26 mouse cellular contexts compared by ENCODE assay signal in genomic region chr12:40239161-40239560, GRCm38 (mm10). TPM values are rescaled to one million over a fixed set of nuclear protein-coding genes. Genes with fewer than 3 reads are reported as not detected.
DNase-seq lines count a peak whose midpoint lies in the region; ATAC-seq and TF ChIP-seq lines count a peak whose summit lies in the region.
"Had no signal": no experiment of that assay in that cellular context is flagged by ENCODE, and none has a peak within 500 bp of the region (broad histone marks: within the 10 kb centered on the region; RNA-seq: fewer than 3 reads in every experiment).

No protein-coding gene starts in this region.

- DNase-seq in frontal cortex, postnatal 25 days (ENCODE audit: low spot score in 2 of 2) = no peak
- peak; percentile 55 for DNase-seq in lung, postnatal 25 days (ENCODE audit: low spot score)
- DNase-seq in lung, postnatal 4 days = no peak
- DNase-seq in brain, adult 2 months (ENCODE audit: low read depth, low spot score) = peak; percentile 55
- no peak for DNase-seq in adrenal gland, postnatal 10 days
- DNase-seq: adrenal gland, adult 2 months; adrenal gland, postnatal 36 days; cerebellum, adult 11 months; cerebellum, adult 9-10 months; cerebellum, postnatal 25 days; gastrocnemius, adult 2 months; gastrocnemius, postnatal 25 days; heart, postnatal 10 days; heart, postnatal 4 days had no signal

- TF ChIP-seq CTCF in C2C12 (IDR thresholded peaks at IDR 0.05; ENCODE audit: control insufficient read depth, insufficient read depth, insufficient read length) = no peak

- H3ac ChIP-seq in C2C12 (ENCODE audit: control insufficient read depth, insufficient read length, low read depth) = no peak overlapping the region

- no peak overlapping the region for H3K4me3 ChIP-seq in C2C12 (ENCODE audit: insufficient read depth, poor library complexity, severe bottlenecking)
- no peak overlapping the region for H3K4me3 ChIP-seq in intestine, embryonic 16.5 days (ENCODE audit: low read length)
- H3K4me3 ChIP-seq: embryonic facial prominence, embryonic 13.5 days; forebrain, embryonic 12.5 days; gastrocnemius, adult 2 months; heart, embryonic 10.5 days; hindbrain, embryonic 12.5 days had no signal

- H3K4me1 ChIP-seq in intestine, embryonic 16.5 days (ENCODE audit: control insufficient read depth, insufficient read depth, low read length) = 0 out of 2 replicates have a peak, but pooled peaks cover 4% of the 10 kb centered on the region
- H3K4me1 ChIP-seq: embryonic facial prominence, embryonic 13.5 days had no signal

- no peak overlapping the region for H3K27ac ChIP-seq in intestine, embryonic 16.5 days (ENCODE audit: low read length)
- H3K27ac ChIP-seq: embryonic facial prominence, embryonic 13.5 days; forebrain, embryonic 12.5 days; gastrocnemius, adult 2 months; heart, embryonic 10.5 days; hindbrain, embryonic 12.5 days had no signal

- no peaks in the 10 kb centered on the region for H3K36me3 ChIP-seq in C2C12 (ENCODE audit: control insufficient read depth, insufficient read depth)
- H3K36me3 ChIP-seq in intestine, embryonic 16.5 days (ENCODE audit: control insufficient read depth, insufficient read depth, low read length) = no peaks in the 10 kb centered on the region
- H3K36me3 ChIP-seq: embryonic facial prominence, embryonic 13.5 days; forebrain, embryonic 12.5 days; heart, embryonic 10.5 days; hindbrain, embryonic 12.5 days had no signal

- no peaks in the 10 kb centered on the region for H3K9me3 ChIP-seq in intestine, embryonic 16.5 days (ENCODE audit: control insufficient read depth, low read length)
- H3K9me3 ChIP-seq: embryonic facial prominence, embryonic 13.5 days; forebrain, embryonic 12.5 days; heart, embryonic 10.5 days; hindbrain, embryonic 12.5 days had no signal

- WGBS in intestine, embryonic 16.5 days = 94% methylated on average over 7 of the region's 7 CpGs

- no peak overlapping the region for H3K4me2 ChIP-seq in intestine, embryonic 16.5 days (ENCODE audit: low read depth, low read length)
- H3K4me2 ChIP-seq: embryonic facial prominence, embryonic 13.5 days; forebrain, embryonic 12.5 days; hindbrain, embryonic 12.5 days had no signal

- no peaks in the 10 kb centered on the region for H3K79me3 ChIP-seq in C2C12 (ENCODE audit: low read depth)

- H3K79me2 ChIP-seq in C2C12 (ENCODE audit: control insufficient read depth, insufficient read depth) = no peaks in the 10 kb centered on the region

- no peak overlapping the region for H3K9ac ChIP-seq in intestine, embryonic 16.5 days (ENCODE audit: low read depth, low read length)
- H3K9ac ChIP-seq: embryonic facial prominence, embryonic 13.5 days; forebrain, embryonic 12.5 days; hindbrain, embryonic 12.5 days had no signal

- H3K27me3 ChIP-seq in C2C12 (ENCODE audit: control insufficient read depth, insufficient read depth, insufficient read length) = no peaks in the 10 kb centered on the region
- H3K27me3 ChIP-seq in intestine, embryonic 16.5 days (replicated peaks; ENCODE audit: control insufficient read depth, insufficient read depth, low read length) = no peaks in the 10 kb centered on the region
- H3K27me3 ChIP-seq: embryonic facial prominence, embryonic 13.5 days; forebrain, embryonic 12.5 days; hindbrain, embryonic 12.5 days had no signal

- ATAC-seq in frontal cortex, adult (ENCODE audit: low TSS enrichment) = peak; percentile 94
- no peak for ATAC-seq in intestine, embryonic 16.5 days
- ATAC-seq: activated CD4-positive, CD25-positive, alpha-beta regulatory T cell, adult 4 months; forebrain, embryonic 16.5 days; hindbrain, embryonic 16.5 days; inflammation-experienced regulatory T-cells, adult 6 months had no signal

TF ChIP-seq in C2C12, 6 proteins besides CTCF, POLR2A, EP300 and RAD21:
- TF ChIP-seq USF1 (IDR thresholded peaks at IDR 0.05; ENCODE audit: low read depth) = no peak
- TF ChIP-seq MYOG (IDR thresholded peaks at IDR 0.05; ENCODE audit: control insufficient read depth, extremely low read depth, insufficient read length) = no peak
- TF ChIP-seq FOSL1 (IDR thresholded peaks at IDR 0.05; ENCODE audit: insufficient read depth, low read length, poor library complexity, severe bottlenecking) = peak; percentile 71
- TF ChIP-seq MYOD1 (IDR thresholded peaks at IDR 0.05; ENCODE audit: control insufficient read depth, insufficient read length, low read depth) = peak; percentile 27
- peak; percentile 47 for TF ChIP-seq CEBPB (IDR thresholded peaks at IDR 0.05; ENCODE audit: low read depth)
- TF ChIP-seq MAX (IDR thresholded peaks at IDR 0.05) = peak; percentile 62

RNA-seq across cellular contexts. Expression of gene Ifrd1, which starts 9.1 kb away (rescaled TPM):
- 166 TPM for polyA plus RNA-seq in C2C12 (2012; fragmentation: generic; extraction: Trizol)
- polyA plus RNA-seq in intestine, embryonic 16.5 days (2015; fragmentation: Nextera tagmentation; extraction: Ambion mirVana) = 80.1 and 86.9 TPM in 2 replicates
- total RNA-seq in adrenal gland, postnatal 10 days (2021) = 100 to 1,000 TPM; 143 to 154 TPM

RNA-seq across cellular contexts. Expression of gene Lsmem1, which starts 39.9 kb away (rescaled TPM):
- polyA plus RNA-seq in C2C12 (2012; fragmentation: generic; extraction: Trizol) = 0.01 TPM
- polyA plus RNA-seq in intestine, embryonic 16.5 days (2015; fragmentation: Nextera tagmentation; extraction: Ambion mirVana) = not detected in 2 replicates
- total RNA-seq in adrenal gland, postnatal 10 days (2021) = 1 to 10 TPM in 1 of 2 experiments, under 1 TPM in 1; 0.45 to 2.3 TPM
- total RNA-seq: adrenal gland, postnatal 36 days; granulocyte monocyte progenitor cell, adult 5-6 weeks had no signal
- polyA plus RNA-seq: adrenal gland, adult 2 months; embryonic facial prominence, embryonic 13.5 days; forebrain, embryonic 16.5 days; hindbrain, embryonic 12.5 days; hindbrain, embryonic 16.5 days had no signal

Comparison
In these comparisons a context has a peak if more than half of its experiments do, and no peak if none do; other contexts are left out.
1. DNase-seq: peak in lung, postnatal 25 days (single experiment) and brain, adult 2 months (single experiment); none in frontal cortex, postnatal 25 days (0 of 2), lung, postnatal 4 days (0 of 2) and adrenal gland, postnatal 10 days (single experiment).